Mouse (Mus musculus) megakaryocyte, embryonic 14.5 days (primary cell): ENCODE data around the gene Ece2.

ENCODE experiments used
- FLI1 ChIP-seq: IDR thresholded peaks from 2 replicates; pipeline ENCODE4 v1.6.1; 2012; ENCODE audit warnings: low read length, inconsistent platforms, mixed read lengths
- GATA1 ChIP-seq: IDR thresholded peaks from 3 replicates; pipeline ENCODE4 v1.6.1; 2012; ENCODE audit warnings: mixed read lengths, low read length, inconsistent platforms, borderline replicate concordance

GRCm38 (mm10) chr16:20591076-20591705, 38.4 kb upstream of the Ece2 start:
- TF ChIP-seq GATA1 (no peak), FLI1 (no peak)
